Mouse (Mus musculus) 3T3-L1 (cell line): ENCODE data around the gene Wipf3.

Experiments
- DNase-seq: peaks from one replicate; pipeline ENCODE4 v3.0.0-alpha.2; 2015; ENCODE audit warnings: low read depth, low spot score

Gene Wipf3

DNA sequence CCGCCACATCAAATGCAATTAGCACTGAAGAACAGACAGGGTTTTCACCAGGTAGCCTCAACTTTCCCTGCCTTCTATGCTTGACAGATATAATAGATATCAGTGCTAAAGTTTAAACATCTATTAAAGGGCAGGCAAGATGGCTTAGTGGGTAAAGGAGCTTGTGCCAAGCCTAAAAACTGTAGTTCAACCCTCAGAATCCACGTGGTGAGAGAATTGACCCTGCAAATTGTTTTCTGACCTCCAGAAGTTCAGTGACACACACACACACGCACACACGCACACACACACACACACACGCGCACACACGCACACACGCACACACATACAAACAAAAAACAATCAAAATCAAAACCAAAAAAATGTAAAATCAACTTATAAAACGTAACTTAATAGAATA lies 2.8 kb downstream of the Wipf3 start:
- no peak for DNase-seq

DNA sequence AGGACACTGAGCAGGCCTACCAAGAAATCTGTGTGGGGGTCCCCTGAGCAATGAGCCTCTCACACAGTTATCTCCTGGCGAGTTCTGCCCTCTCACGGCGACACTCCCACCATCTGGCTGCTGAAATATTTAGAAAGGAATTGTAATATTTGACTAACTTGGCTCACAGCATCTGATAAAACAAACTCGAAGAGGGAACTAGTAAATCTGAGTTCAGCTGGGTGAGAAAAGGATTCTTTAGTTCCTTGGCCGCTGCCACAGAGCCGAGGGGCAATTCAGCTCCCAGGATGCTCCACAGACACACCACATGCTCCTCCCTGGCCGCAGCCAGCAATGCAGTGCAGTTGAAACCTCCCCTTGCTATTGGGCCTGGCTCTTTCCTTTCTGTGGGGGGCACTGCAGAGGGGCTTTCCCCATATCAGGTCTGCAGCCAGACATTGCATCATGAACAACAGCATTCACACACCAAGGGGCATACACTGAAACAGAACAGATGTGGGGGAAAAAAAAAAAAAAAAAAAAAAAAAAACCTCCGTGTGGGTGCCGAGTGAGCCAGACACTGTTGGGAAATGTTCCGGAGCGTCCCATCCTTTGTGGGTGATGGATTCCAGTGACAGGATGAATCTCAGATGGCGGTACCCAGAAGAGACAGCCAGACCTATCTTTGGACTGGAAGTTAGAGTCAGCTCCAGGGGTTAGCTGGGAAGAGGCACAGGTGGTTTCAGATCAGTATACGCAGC lies 3.6 kb downstream of the Wipf3 start:
- DNase-seq, result no peak

DNA sequence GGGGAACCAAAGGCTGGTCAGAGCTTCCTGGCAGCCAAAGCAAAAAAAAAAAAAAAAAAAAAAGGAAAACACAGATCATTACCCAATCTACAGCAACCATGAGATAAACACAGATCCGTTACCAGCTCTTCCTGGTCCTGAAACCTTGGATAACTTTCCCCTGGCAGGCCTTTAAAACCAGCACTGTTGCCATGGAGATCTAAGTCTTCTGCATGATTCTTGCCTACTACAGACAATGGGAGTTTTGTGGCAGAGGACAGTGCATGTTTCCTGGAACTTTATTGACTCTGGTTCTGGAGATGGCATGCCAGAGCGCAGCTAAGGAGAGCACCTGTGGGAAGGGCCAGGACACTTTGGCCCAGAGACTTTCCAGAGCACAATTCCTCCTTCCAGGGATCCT lies 4.8 kb downstream of the Wipf3 start:
- DNase-seq, result no peak

DNA sequence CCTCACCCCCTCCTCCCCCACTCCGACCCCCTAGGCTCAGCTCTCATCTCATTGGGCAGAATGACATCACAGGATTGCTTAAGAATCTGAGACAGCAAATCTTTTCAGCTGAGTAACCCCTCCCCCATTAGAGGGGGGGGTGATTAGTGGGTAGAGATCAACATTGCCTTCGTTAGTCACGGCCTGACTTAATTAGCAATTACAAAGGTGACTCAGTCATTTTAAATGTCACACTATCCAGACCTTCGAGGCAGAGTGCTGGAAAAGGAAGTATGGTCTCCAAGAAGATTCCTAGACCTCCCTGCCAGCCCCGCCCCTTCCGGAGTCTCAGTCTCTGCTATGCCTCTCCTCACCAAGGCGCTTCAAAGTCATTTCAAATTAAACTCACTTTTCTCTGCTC lies 6.3 kb downstream of the Wipf3 start:
- no peak for DNase-seq

DNA sequence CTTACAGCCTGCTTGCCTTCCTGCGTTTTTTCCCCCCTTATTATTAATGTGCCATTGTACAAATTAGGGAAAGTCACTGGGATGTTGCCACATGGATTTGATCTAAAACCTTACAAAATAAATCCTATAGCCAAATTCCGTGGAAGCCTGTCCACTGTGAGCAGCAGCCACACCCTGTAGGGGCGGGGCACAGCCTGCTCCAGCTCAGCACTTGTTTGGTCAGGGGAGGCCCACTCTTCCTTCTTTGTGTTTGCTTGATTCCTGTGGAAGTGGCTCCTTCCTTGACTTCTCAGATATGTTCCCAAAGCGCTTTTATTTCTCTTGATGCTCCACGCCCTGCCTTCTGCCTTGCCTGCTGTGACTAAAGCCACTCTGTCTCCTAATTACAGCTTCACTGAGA lies 6.9 kb downstream of the Wipf3 start:
- no peak for DNase-seq

DNA sequence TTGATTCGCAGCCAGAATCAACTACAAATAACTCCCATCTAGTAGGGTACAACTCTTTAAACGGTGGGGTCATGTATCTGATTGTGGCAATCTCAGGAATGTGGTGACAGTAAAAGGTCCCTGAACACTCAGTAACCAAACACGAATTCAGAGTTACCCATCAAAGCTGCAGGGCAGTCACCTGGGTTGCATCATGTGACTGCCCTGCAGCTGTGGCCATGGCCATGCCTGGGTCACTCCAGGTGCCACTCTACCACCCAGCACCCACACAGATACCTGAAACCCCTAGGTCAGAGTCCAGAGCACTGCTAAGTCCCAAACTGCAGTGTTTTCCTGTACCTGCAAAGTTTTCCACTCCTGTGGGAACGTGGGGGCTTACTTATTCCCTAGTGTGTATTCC lies 9.1 kb downstream of the Wipf3 start:
- no peak for DNase-seq

DNA sequence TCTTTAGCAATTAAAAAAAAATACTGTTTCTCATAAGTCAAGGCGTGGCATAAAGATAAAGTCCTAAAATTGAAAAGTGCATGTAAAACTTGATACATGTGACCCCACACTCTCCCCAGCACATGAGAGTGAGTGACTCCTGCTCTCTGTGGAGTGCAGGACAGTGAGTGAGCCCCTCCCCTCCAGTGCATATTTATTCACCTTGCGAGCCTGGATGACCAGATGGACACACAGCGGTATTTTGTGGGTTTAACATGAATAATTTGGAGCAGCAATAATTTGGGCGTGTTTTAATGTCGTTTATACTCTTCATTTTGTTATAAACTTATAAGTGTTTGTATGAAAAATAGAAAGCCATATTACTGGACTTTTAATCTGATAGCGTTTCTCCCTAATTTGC lies 11.3 kb downstream of the Wipf3 start:
- no peak for DNase-seq

DNA sequence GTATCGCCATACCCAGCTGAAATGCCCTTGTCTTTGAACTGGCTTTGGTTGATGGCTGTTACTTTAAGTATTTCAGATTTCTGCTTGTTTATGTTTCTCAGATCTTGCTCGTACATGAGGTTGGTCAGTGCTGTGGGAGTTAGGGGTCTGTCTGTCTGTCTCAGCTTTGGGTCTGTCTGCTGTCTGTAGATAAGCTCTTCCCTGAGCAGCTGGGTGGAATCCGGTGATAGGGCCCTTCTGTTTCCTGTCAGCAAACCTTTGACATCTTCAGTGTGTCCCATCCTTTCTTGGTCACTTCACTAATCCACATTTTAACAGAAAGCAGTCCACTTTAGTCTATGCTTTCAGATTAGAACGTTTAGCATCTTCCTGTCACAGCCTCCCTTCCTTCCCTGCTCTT lies 14.3 kb downstream of the Wipf3 start:
- no peak for DNase-seq

DNA sequence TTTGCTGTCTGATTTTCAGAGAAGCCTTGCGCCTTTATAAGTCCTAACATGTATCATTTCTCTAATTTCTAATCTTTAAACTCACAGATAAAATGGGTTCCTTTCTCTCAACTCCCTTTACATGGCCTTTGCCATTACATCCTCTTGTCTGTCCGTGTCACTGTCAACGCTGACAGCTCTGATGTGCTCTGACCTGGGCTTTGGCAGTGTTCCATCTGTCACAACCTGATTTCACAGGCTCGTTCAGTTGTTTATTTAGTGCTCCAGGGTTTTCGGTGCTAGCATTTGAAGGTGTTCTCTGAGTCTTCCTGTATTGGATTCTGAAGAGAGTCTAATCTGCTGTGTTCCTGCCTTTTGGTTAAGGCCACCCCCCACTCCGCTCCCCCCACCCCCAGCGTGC lies 14.7 kb downstream of the Wipf3 start:
- no peak for DNase-seq

DNA sequence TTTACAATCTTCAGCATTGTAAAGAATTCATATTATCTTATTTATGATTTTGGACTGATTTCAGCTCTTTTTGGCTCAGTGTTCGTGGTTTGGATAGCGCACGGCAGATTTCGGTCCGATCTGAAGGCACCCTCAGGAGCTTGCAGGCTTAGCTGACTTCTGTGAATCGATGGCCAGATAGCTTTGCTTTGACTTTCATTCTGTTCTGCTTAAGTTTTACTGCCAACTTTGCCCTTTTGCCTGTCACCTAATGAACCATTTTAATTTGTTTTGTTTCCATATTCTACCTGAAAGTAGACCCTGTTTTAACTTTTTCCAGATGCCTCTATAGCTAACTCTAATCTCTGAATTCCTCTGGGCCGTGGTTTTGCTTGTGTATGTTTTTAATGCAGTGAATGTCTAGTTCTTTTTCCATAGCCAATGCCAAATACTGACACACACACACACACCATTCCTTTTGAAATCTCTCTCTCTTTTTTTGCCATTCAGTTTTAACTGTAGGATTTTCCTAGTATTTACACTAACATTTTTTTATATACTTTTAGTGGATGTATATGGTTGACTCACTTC lies 15.9 kb downstream of the Wipf3 start:
- DNase-seq, result peak; percentile 53

DNA sequence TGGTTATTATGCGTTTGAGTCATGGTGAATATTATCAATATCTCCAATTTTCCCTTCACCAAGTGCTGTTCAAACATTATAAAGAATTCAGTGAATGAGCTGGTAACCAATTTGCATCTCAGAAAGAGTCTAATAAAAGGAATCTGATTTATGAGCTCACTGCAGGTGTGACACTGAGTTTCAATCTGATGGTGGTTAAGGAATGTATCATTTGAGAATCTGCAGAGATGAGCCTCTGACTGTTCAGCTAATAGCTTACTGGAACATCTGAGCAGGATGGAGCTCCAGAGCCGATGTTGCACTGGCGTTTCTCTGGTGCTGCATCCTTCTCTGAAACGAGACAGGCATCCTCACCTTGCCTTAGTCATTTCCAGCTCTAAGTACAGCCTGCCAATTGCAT lies 17.9 kb downstream of the Wipf3 start:
- DNase-seq, result no peak

DNA sequence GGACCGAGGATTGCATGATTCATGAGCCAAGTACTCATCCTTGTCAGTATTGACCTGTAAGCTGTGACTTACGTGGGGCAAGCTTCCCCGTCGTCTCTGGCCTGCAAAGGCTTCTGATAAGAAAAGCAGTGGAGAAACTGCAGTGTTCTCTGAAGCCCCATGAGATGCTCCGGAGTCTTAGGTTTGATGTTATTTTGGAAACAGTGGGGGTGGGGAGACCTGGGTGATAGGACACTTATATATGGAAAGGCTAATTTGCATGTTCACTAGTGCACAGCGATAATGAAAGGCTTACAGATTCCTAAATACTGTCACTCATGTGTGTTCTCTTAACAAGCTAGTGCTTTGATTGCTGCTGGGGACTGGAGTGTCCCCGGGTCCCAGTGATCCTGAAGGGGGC lies 30.3 kb downstream of the Wipf3 start:
- DNase-seq, result no peak

DNA sequence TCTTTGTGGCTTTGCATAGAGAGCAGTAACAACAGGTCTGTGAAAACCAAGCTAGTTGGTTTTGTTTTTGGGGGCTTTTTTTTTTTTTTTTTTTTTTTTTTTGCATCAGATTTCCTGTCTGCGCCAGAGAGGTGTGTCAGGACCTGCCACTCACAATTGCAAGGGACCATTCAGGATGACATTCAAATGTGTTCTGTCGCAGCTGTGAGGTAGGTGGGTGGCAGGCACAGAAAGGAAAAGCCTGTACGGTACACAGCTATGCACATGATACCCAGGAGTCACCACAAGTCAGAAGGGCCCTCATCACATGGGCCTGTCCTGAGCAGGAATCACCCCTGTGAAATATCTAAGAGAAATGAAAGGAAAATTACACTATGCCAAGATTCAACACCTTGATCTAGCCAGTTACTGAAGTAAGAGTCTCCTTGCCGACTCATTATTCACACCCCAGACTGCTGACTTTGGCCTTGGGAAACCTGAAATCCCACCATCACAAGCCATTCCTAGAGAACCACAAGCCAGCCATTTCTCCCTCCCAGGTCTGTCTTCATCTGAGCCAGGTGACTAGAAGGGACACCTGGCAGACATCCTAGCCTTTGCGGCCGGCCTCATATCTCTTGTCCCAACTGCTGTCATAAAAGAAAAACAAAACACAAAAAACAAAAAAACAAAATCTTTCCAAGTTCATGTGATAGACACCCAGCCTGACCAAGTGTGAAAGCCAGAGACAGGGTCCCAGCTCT lies 30.9 kb downstream of the Wipf3 start:
- DNase-seq, result no peak

DNA sequence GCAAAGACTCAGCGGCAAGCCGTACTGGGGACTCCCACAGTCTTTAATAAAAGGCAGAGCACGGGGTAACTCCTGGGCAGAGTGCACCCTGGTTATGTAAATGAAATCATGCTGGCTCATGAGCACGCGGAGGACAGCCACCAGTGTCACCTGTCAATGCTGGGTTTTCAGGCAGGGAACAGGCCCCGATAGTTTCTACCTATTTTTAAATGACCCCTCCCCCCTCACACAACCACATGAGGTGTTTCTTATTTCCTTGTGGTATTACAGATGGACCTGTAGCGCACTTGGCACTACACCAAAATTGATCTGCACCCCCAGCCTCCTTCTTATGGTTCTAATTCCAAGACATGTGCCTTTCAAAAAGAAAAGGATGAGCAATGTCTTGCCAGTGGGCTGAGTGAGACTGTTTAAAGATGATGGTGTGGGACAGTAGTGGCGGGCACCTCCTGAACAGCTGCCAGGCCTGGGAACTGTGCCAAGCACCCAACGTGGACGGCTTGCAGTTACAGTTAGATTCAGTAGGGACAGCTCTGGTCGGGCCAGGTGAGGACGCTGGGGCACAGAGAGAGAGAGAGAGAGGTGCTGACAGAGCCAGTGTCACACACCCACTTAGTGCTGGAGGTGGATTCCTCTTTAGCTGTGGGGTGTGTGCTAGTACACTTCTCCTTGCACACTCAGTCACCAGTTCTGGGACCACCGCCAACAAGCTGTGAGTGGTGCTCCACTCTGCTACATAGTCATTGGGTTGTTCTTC lies 31.7 kb downstream of the Wipf3 start:
- no peak for DNase-seq

DNA sequence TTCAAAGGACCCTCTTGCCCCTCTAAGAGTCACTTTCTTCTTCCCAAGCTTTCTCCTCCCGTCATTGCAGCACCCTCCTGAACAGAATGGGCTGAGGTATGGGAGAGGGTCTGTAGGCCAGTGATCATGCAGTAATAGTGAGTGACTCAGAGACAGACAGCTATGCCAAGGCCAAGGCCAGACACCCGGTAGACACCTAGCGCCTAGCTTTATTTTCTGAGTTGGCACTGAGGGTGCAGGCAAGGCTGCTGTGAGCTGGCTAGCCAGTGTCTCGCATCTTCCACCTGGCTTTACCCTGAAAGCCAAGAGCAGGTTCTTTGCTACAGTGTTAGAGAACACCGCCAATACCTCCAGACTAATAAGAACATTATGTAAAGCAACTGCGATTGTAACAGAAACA lies 33.4 kb downstream of the Wipf3 start:
- no peak for DNase-seq

DNA sequence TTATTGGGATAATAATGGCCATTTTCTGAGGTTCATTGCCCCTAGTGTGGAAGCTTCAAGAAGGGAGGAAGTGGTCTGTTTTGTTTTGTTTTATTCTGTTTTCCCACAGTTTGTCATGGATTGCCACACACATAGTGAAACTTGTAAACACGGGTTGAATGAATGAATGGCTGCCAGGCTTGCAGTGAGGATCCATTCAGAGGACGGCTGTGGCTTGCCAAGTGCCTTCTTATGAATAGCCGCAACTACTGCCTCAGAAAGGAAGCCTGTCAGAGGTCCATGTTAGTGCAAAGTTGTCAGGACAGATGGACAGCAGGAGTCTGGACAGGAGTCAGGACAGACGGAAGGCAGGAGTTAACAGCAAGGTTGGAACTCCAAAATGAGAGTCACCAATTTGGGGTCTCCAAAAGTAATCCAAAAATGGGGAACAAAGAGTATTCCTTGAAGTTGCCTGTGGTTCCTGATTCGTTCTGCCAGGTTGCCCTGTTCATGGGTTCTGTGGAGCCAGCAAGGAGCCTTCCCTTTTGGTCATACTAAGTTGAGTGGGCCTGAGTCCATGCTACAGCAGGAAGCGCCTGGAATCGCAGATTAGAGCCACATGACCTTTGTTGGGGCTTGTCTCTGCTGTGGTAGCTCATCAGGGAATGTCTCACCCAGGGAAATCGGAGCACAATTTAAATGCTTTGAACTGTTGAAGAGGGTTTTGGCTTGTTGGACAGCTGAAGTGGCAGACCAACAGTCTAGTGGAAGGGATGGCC lies 34.5 kb downstream of the Wipf3 start:
- DNase-seq, result no peak

DNA sequence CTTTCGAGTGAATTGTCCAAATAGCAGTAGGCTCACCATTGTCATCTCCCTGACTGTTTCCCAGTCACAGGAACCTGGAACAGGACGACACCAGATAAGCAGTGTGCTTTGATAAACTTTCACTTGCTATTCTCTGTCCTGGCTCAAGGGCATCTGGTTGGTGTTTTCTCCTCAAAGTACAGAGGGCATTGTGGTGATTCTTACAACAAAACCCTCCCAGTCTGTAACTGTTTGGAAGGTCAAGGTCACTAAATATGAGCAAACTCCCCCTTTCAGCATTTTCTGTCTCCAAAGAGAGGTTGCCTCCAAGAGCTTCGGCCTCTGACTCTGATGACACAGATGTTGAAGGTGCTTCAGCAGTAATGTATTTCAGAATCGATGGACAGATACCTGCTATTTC lies 35.5 kb downstream of the Wipf3 start:
- DNase-seq, result no peak

DNA sequence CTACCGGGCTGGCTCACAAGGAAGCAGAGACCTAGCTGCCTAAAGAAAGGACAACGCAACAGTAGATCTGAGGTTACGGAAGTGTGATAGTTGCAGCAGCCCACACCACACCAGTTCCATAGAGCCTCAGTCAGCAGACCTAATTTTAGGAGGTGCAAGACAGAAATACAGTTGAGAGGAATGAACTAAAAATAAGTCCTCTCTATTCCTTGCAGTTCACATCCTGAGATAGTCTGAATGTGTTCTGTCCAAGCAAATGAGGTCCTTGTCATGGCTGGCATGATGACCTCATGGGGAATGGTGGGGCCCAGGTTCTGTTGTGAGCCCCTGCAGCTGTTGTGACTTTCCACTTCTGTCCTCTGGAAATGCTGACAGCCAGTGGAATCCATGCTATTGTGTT lies 38.0 kb downstream of the Wipf3 start:
- DNase-seq, result no peak

DNA sequence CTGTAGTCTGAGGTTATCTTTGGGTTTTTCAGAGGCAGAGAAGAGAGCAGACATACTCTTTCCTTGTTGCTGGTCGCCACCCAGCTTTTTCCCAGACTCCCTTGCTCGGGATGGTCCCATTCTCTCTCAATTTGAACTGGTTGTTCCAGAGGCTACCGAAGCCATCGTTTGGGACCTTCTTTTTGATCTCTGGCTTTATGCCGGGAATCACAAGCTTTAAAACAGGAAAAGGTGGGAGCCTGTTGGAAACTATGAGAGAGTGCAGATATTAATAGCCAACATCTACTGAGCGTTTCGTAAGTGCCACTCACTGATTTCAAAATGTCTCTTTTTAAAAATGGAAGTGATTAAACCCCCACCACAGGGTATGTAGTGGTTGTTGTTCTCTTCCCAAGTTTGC lies 42.5 kb downstream of the Wipf3 start:
- no peak for DNase-seq

DNA sequence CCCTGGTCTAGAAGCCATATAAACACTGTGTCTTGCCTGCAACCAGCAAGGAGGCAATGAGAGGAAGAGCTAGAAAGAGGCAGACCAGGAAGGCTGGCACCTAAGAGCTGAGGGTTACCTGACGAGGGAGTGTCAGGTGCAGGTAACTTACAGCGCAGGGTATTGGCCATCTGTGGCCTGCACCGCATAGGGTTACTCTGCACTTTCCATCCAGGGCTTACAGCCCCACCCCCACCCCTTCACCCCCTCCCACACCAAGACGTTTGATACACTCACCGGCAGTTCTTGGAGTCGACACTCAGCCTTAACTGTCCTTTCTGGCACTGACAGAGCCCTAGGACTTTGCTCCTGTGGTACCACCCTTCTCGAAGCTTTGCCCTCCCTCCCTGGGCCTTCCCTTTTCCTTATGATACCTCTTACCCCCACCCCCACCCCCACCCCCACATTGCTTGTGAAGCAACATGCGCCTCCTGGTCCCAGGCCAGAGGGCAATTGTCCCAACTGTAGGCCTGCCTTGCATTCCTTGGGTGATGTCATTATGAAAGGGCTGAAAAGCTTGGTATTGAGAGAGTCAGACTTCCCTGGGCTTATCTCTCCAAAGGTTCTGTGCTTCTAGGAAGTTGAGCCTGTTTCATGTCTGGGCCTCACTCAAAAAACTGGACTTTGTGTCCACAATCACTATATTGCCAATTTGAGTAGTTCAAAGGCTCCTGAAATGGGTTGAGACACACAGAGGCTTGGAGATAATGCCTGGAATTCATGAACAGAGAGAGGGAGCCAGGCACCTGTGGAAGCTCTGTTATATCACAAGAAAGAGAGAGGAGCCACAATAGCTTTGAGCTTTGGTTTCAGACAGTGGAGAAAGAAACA lies 43.7 kb downstream of the Wipf3 start:
- peak; percentile 9 for DNase-seq
